Mouse (Mus musculus) erythroblast, embryonic 14.5 days (primary cell): ENCODE measurements around the gene Sin3a. TPM values are rescaled to one million over a fixed set of nuclear protein-coding genes. Genes with fewer than 3 reads are reported as not detected.

ENCODE experiments used
- H3K27me3 ChIP-seq: 2 replicates; pipeline ENCODE4 v1.6.1; 2012; ENCODE audit warnings: inconsistent platforms; ENCODE audit not compliant: control insufficient read depth
- H3K36me3 ChIP-seq: 2 replicates; pipeline ENCODE4 v1.6.1; 2012; ENCODE audit warnings: mild to moderate bottlenecking, inconsistent platforms; ENCODE audit not compliant: control insufficient read depth
- H3K4me1 ChIP-seq: 2 replicates; pipeline ENCODE4 v1.6.1; 2012; ENCODE audit warnings: inconsistent platforms; ENCODE audit not compliant: control insufficient read depth
- H3K4me3 ChIP-seq: replicated peaks from 2 replicates; pipeline ENCODE3; 2012; ENCODE audit warnings: moderate library complexity, mild to moderate bottlenecking, inconsistent platforms
- H3K9me3 ChIP-seq: 2 replicates; pipeline ENCODE4 v1.6.1; 2012; ENCODE audit warnings: low read length, inconsistent platforms, mixed read lengths; ENCODE audit not compliant: control insufficient read depth
- GATA1 ChIP-seq: IDR thresholded peaks from 2 replicates; pipeline ENCODE4 v1.6.1; 2012; ENCODE audit warnings: low read length, inconsistent platforms, mixed read lengths
- TAL1 ChIP-seq: IDR thresholded peaks from 3 replicates; pipeline ENCODE4 v1.6.1; 2012; ENCODE audit warnings: low read length, inconsistent platforms, mixed read lengths
- polyA plus RNA-seq: library from polyadenylated mRNA; stranded (reverse); fragments of >175 nt; gene quantifications from 2 replicates; pipeline ENCODE4 v1.2.3, GENCODE M21; 2012

The Sin3a gene
- polyA plus RNA-seq, 1 experiment: 0.63 TPM

DNA sequence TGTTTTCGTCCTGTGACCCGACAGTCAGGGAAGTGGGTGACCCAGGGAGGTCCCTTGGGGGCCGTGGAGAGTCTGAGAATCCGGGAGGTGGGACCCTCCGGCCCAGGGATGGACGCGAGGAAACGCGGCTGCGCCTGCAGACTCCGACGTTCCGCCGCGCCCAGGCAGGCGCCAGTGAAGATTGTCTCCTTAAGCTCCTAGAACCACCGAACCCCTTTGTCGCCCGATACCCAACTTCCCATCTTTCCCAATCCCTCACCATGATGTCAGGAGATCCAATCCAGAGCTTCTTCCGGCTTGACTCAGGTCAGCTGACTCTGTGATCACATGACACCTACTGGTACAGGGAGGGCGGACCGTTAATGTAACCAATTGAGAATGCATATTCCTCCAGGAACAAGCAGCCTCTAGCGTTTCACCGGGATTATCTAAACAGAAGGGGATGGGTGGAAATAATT, 86.2 kb downstream of the Sin3a start, which contains the start of gene Commd4:
Gene Commd4 (minus strand): TSS at position 319 of the 458 bp plus-strand sequence.
- Histone ChIP-seq H3K4me1 (peaks cover 21% of the 10 kb centered on the region), H3K4me3 (peak within 1 kb of the TSS; percentile 92), H3K9me3 (no peaks in the 10 kb centered on the region), H3K27me3 (no peaks in the 10 kb centered on the region), H3K36me3 (peaks cover 23% of the 10 kb centered on the region)
- TF ChIP-seq GATA1 (no peak), TAL1 (no peak)

DNA sequence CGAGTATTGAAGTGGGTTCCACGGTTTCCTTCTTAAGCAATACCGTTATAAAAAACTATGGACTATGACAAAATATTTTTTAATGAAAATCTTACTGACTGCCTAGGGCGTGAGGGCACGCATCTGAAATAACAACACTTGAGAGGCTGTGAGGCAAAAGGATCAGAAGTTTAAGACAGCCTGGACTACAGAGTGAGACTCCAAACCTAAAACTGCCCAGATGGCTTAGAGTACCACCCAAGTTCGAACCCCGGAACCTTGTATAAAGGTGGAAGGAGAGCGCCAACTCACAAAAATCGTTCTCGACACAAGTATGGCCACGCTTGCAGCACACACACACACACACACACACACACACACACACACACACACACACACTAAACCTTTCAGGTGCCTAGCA, 86.7 kb downstream of the Sin3a start:
- Histone ChIP-seq H3K9me3 (no peaks in the 10 kb centered on the region), H3K36me3 (peaks cover 23% of the 10 kb centered on the region), H3K27me3 (no peaks in the 10 kb centered on the region), H3K4me3 (peak overlapping the region; percentile 92), H3K4me1 (peaks cover 21% of the 10 kb centered on the region)
- TF ChIP-seq TAL1 (no peak), GATA1 (no peak)

DNA sequence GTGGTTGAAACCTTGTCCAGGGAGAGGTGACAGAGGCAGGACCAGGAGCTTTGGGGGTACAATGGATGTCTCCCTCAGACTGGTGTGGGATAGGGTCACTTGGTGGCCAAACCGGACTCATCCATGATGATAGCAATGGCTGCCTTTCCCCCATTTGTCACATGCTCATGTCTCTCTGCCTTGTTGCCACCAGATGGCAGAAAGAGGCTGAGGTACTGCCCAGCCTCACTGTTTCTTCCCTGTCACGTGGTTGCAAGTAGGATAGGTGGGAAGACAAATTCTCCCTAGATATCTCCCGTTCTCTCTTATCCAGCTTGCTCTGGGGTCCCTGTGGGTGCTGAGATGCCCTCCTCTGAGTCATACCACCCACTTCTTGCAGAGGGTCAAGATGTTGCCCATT, 90.7 kb downstream of the Sin3a start:
- TF ChIP-seq TAL1 (no peak), GATA1 (no peak)
- Histone ChIP-seq H3K4me1 (peaks cover 11% of the 10 kb centered on the region), H3K4me3 (no peak overlapping the region), H3K27me3 (no peaks in the 10 kb centered on the region), H3K36me3 (no peaks in the 10 kb centered on the region), H3K9me3 (no peaks in the 10 kb centered on the region)

DNA sequence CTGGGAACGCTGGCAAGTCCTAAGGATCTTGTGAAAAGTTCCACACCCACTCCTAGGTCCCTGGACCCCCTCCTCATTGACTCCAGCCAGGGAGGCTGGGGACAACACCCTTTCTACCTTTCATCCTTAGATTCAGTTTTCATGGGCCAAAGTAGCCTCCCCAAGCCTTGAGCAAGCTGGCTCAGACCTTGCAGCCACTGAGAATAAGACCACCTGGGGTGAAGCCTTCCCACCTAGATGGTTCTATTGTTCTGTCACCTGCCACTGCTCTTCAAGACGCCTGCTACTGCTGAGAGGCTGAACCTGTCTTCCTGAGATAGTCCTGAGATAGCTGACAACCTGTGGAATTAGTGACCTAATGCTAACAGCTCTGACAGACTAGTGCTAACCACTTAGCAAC, 91.3 kb downstream of the Sin3a start:
- H3K27me3 ChIP-seq: no peaks in the 10 kb centered on the region
- no peak for TF ChIP-seq GATA1
- no peak for TF ChIP-seq TAL1
- peaks cover 5% of the 10 kb centered on the region for H3K4me1 ChIP-seq
- H3K9me3 ChIP-seq: no peaks in the 10 kb centered on the region
- no peak overlapping the region for H3K4me3 ChIP-seq
- no peaks in the 10 kb centered on the region for H3K36me3 ChIP-seq

DNA sequence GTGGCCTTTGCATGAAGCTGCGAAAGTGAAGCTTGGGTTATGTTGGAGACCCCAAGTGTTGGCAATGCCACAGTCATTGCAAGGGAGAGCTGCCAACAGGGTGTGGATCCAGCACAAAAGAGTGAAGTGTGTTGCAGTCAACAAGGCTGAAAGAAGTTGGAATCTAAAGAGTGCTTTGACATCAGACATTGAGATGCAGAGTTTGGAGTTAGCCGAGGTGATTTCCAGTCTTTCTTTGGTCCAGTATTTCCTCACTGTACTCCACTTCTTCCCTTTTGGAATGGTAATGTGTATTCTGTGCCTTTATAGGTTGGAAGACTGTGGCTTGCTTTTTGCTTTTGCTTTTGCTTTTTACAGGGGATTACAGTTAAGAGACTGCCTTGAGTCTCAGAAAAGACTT, 94.3 kb downstream of the Sin3a start:
- Histone ChIP-seq H3K4me1 (no peaks in the 10 kb centered on the region), H3K9me3 (no peaks in the 10 kb centered on the region), H3K27me3 (no peaks in the 10 kb centered on the region), H3K4me3 (no peak overlapping the region), H3K36me3 (no peaks in the 10 kb centered on the region)
- no peak for TF ChIP-seq TAL1
- TF ChIP-seq GATA1: no peak

DNA sequence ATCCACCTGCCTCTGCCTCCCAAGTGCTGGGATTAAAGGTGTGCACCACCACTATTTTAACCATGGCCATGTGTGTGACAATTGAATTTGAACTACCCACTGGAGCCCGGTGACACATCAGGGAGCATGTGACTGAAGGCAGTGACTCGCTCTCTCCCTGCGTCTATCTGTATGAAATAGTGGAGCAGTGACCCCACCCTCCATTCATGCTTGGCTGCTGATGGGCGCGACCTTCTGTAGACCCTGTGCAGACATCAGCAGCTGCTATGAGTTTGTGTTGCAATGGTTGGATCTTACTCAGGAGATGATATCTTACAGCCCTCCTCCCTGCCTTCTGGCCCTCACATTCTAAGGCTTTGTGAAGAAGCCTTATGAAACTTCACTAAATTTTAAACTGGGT, 96.6 kb downstream of the Sin3a start:
- H3K4me1 ChIP-seq: no peaks in the 10 kb centered on the region
- no peaks in the 10 kb centered on the region for H3K36me3 ChIP-seq
- no peak overlapping the region for H3K4me3 ChIP-seq

More for the DNA sequence above, 96.6 kb downstream of the Sin3a start:
- TF ChIP-seq TAL1: no peak
- TF ChIP-seq GATA1: no peak
- H3K9me3 ChIP-seq: no peaks in the 10 kb centered on the region
- no peaks in the 10 kb centered on the region for H3K27me3 ChIP-seq

Other genes starting within 250 kb of the Sin3a start
- gene Odf3l1, start 207.4 kb upstream of the Sin3a start, polyA plus RNA-seq: not detected in 2 replicates
- not detected in 2 replicates for gene Cspg4, start 207.0 kb upstream of the Sin3a start, polyA plus RNA-seq
- gene Snx33, start 143.7 kb upstream of the Sin3a start, polyA plus RNA-seq: not detected in 2 replicates
- 5.7 TPM in 2 replicates for gene Imp3, start 134.6 kb upstream of the Sin3a start, polyA plus RNA-seq
- 0.11 TPM in 1 of 2 replicates, not detected in the other for gene Snupn, start 121.2 kb upstream of the Sin3a start, polyA plus RNA-seq
- 0.21 and 0.24 TPM in 2 replicates for gene Ptpn9, start 77.1 kb upstream of the Sin3a start, polyA plus RNA-seq
- 4.7 and 5.2 TPM in 2 replicates for gene Man2c1, start 58.6 kb downstream of the Sin3a start, polyA plus RNA-seq
- gene Neil1, start 76.3 kb downstream of the Sin3a start, polyA plus RNA-seq: 0.10 and 0.19 TPM in 2 replicates
- 3.9 and 4.1 TPM in 2 replicates for gene Commd4, start 86.3 kb downstream of the Sin3a start, polyA plus RNA-seq
- not detected in 2 replicates for gene Trcg1, start 164.5 kb downstream of the Sin3a start, polyA plus RNA-seq
- 15.8 and 16.8 TPM in 2 replicates for gene 1700017B05Rik, start 190.6 kb downstream of the Sin3a start, polyA plus RNA-seq